Mouse (Mus musculus): ENCODE data around the gene B3gnt2. TPM values are rescaled to one million over a fixed set of nuclear protein-coding genes. Genes with fewer than 3 reads are reported as not detected.
"Not testable (repeated sequence)": the region's sequence is repeated elsewhere in the genome, so short reads cannot be mapped to it uniquely, and the experiment has no call there.

The B3gnt2 gene
- polyA plus RNA-seq, 1 experiment from 2014 or later, result 2.0 TPM

- Histone ChIP-seq H3K4me3 (ENCODE audit: low read depth, low read length) (no peak overlapping the region), H3K4me2 (ENCODE audit: low read depth) (no peak overlapping the region), H3K4me1 (ENCODE audit: control insufficient read depth, insufficient read depth, low read length) (no peaks in the 10 kb centered on the region), H3K27ac (ENCODE audit: low read depth, low read length) (no peak overlapping the region), H3K27me3 (ENCODE audit: control insufficient read depth, insufficient read depth, low read length) (no peaks in the 10 kb centered on the region), H3K9me3 (ENCODE audit: control insufficient read depth, low read length) (no peaks in the 10 kb centered on the region), H3K36me3 (ENCODE audit: control insufficient read depth, insufficient read depth, low read length) (no peaks in the 10 kb centered on the region), H3K9ac (ENCODE audit: low read length) (no peak overlapping the region)
- WGBS, result 98% methylated on average over 5 of the region's 5 CpGs
- DNase-seq (ENCODE audit: low spot score) (no peak), ATAC-seq (ENCODE audit: insufficient read depth, low FRiP score, low TSS enrichment) (no peak)
Measured at GRCm38 (mm10) chr11:22743561-22744269, 117.0 kb downstream of the B3gnt2 start.

DNA sequence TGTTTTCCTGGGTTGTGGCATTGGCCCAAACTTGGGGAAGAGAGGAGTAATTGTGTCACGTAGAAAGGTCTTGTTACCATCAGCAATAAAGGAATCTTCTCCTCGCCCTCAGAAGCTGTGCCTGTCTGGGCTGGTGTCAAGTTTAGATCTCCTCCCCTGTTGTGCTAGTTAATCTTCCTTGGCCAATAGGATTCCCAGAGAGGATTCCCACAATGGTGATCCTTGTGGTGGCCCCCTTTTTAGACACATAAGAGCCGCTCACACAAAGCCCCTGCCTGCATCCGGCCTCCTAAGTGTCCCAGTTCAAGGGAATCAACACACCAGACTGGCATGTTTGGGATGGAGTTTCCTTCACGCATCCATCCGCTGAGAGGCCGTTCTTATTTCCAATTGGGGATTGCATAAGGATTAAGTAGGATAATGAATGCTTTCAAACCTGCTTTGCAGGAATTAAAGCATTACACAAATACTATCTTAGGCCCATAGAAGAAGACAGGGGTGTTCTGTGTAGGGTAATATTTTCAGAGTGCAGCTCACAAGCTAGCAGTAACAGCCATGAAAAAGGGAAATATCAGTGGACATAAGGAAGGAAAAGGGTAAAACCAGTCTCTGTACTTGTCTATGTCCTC is 118.6 kb downstream of the B3gnt2 start:
- no peaks in the 10 kb centered on the region for H3K27me3 ChIP-seq (ENCODE audit: control insufficient read depth, insufficient read depth, low read length)
- no peak overlapping the region for H3K4me2 ChIP-seq (ENCODE audit: low read depth)
- ATAC-seq (ENCODE audit: insufficient read depth, low FRiP score, low TSS enrichment), result no peak
- H3K36me3 ChIP-seq (ENCODE audit: control insufficient read depth, insufficient read depth, low read length), result no peaks in the 10 kb centered on the region
- no peaks in the 10 kb centered on the region for H3K9me3 ChIP-seq (ENCODE audit: control insufficient read depth, low read length)
- H3K9ac ChIP-seq (ENCODE audit: low read length), result no peak overlapping the region
- DNase-seq (ENCODE audit: low spot score), result no peak
- no peaks in the 10 kb centered on the region for H3K4me1 ChIP-seq (ENCODE audit: control insufficient read depth, insufficient read depth, low read length)
- 48% methylated on average over 7 of the region's 7 CpGs for WGBS
- H3K27ac ChIP-seq (ENCODE audit: low read depth, low read length), result no peak overlapping the region
- H3K4me3 ChIP-seq (ENCODE audit: low read depth, low read length), result no peak overlapping the region

DNA sequence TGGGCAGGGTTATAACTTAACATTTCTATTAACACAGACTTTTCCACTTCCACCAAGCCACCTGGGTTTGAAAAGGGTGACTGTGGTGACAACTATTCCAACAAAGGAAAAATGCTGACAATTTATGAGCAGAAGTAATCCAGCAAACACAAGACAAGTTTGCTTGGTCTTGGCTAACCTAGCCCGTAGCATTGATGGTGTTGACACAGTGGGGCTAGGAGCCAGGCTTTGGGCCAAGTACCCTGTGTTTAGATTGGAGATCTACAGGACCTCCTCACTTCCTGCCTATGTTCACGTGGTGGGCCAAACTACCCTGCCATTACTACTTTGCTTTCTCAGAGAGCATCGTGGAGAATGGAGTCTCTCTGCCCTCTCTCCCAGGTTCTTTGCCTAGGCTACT is 119.3 kb downstream of the B3gnt2 start:
- ATAC-seq (ENCODE audit: insufficient read depth, low FRiP score, low TSS enrichment) (no peak), DNase-seq (ENCODE audit: low spot score) (no peak)
- H3K9ac ChIP-seq (ENCODE audit: low read length), result no peak overlapping the region
- no peaks in the 10 kb centered on the region for H3K36me3 ChIP-seq (ENCODE audit: control insufficient read depth, insufficient read depth, low read length)
- H3K27me3 ChIP-seq (ENCODE audit: control insufficient read depth, insufficient read depth, low read length), result no peaks in the 10 kb centered on the region
- H3K4me2 ChIP-seq (ENCODE audit: low read depth), result no peak overlapping the region
- no peaks in the 10 kb centered on the region for H3K4me1 ChIP-seq (ENCODE audit: control insufficient read depth, insufficient read depth, low read length)
- 82% methylated on average over 3 of the region's 3 CpGs for WGBS
- H3K27ac ChIP-seq (ENCODE audit: low read depth, low read length), result no peak overlapping the region
- no peak overlapping the region for H3K4me3 ChIP-seq (ENCODE audit: low read depth, low read length)
- no peaks in the 10 kb centered on the region for H3K9me3 ChIP-seq (ENCODE audit: control insufficient read depth, low read length)

- no peaks in the 10 kb centered on the region for H3K27me3 ChIP-seq (ENCODE audit: control insufficient read depth, insufficient read depth, low read length)
- no peaks in the 10 kb centered on the region for H3K4me1 ChIP-seq (ENCODE audit: control insufficient read depth, insufficient read depth, low read length)
- no peaks in the 10 kb centered on the region for H3K9me3 ChIP-seq (ENCODE audit: control insufficient read depth, low read length)
- H3K27ac ChIP-seq (ENCODE audit: low read depth, low read length), result no peak overlapping the region
- no peak for DNase-seq (ENCODE audit: low spot score)
- H3K36me3 ChIP-seq (ENCODE audit: control insufficient read depth, insufficient read depth, low read length), result no peaks in the 10 kb centered on the region
- H3K4me2 ChIP-seq (ENCODE audit: low read depth), result no peak overlapping the region
- no peak overlapping the region for H3K4me3 ChIP-seq (ENCODE audit: low read depth, low read length)
- H3K9ac ChIP-seq (ENCODE audit: low read length), result no peak overlapping the region
- 79% methylated on average over 5 of the region's 5 CpGs for WGBS
- no peak for ATAC-seq (ENCODE audit: insufficient read depth, low FRiP score, low TSS enrichment)
Measured at GRCm38 (mm10) chr11:22739497-22740288, 121.1 kb downstream of the B3gnt2 start.

GRCm38 (mm10) chr11:22736521-22737225 is 124.1 kb downstream of the B3gnt2 start:
- 84% methylated on average over 7 of the region's 7 CpGs for WGBS
- no peak overlapping the region for H3K4me2 ChIP-seq (ENCODE audit: low read depth)
- H3K27ac ChIP-seq (ENCODE audit: low read depth, low read length), result no peak overlapping the region
- no peaks in the 10 kb centered on the region for H3K36me3 ChIP-seq (ENCODE audit: control insufficient read depth, insufficient read depth, low read length)
- no peaks in the 10 kb centered on the region for H3K27me3 ChIP-seq (ENCODE audit: control insufficient read depth, insufficient read depth, low read length)
- H3K9me3 ChIP-seq (ENCODE audit: control insufficient read depth, low read length), result no peaks in the 10 kb centered on the region
- no peak overlapping the region for H3K4me3 ChIP-seq (ENCODE audit: low read depth, low read length)
- ATAC-seq (ENCODE audit: insufficient read depth, low FRiP score, low TSS enrichment) (no peak), DNase-seq (ENCODE audit: low spot score) (no peak)
- no peaks in the 10 kb centered on the region for H3K4me1 ChIP-seq (ENCODE audit: control insufficient read depth, insufficient read depth, low read length)
- H3K9ac ChIP-seq (ENCODE audit: low read length), result no peak overlapping the region

- 67% methylated on average over 5 of the region's 5 CpGs for WGBS
- not testable (repeated sequence) for H3K4me1 ChIP-seq (ENCODE audit: control insufficient read depth, insufficient read depth, low read length)
Measured at GRCm38 (mm10) chr11:22735128-22735527, 125.6 kb downstream of the B3gnt2 start.

GRCm38 (mm10) chr11:22733936-22734335 is 126.8 kb downstream of the B3gnt2 start:
- 91% methylated on average over 6 of the region's 6 CpGs for WGBS
- H3K9me3 ChIP-seq (ENCODE audit: control insufficient read depth, low read length), result no peaks in the 10 kb centered on the region
- no peak for DNase-seq (ENCODE audit: low spot score)
- ATAC-seq (ENCODE audit: insufficient read depth, low FRiP score, low TSS enrichment), result no peak
- no peaks in the 10 kb centered on the region for H3K36me3 ChIP-seq (ENCODE audit: control insufficient read depth, insufficient read depth, low read length)
- no peak overlapping the region for H3K4me2 ChIP-seq (ENCODE audit: low read depth)
- no peak overlapping the region for H3K4me3 ChIP-seq (ENCODE audit: low read depth, low read length)
- H3K4me1 ChIP-seq (ENCODE audit: control insufficient read depth, insufficient read depth, low read length), result no peaks in the 10 kb centered on the region
- H3K27ac ChIP-seq (ENCODE audit: low read depth, low read length), result no peak overlapping the region
- H3K9ac ChIP-seq (ENCODE audit: low read length), result no peak overlapping the region
- H3K27me3 ChIP-seq (ENCODE audit: control insufficient read depth, insufficient read depth, low read length), result no peaks in the 10 kb centered on the region

More at GRCm38 (mm10) chr11:22735128-22735527, 125.6 kb downstream of the B3gnt2 start:
- H3K27me3 ChIP-seq (ENCODE audit: control insufficient read depth, insufficient read depth, low read length); H3K36me3 ChIP-seq (ENCODE audit: control insufficient read depth, insufficient read depth, low read length); DNase-seq (ENCODE audit: low spot score); ATAC-seq (ENCODE audit: insufficient read depth, low FRiP score, low TSS enrichment); H3K4me2 ChIP-seq (ENCODE audit: low read depth); H3K9me3 ChIP-seq (ENCODE audit: control insufficient read depth, low read length); H3K9ac ChIP-seq (ENCODE audit: low read length); H3K27ac ChIP-seq (ENCODE audit: low read depth, low read length); H3K4me3 ChIP-seq (ENCODE audit: low read depth, low read length): not testable (repeated sequence)

DNA sequence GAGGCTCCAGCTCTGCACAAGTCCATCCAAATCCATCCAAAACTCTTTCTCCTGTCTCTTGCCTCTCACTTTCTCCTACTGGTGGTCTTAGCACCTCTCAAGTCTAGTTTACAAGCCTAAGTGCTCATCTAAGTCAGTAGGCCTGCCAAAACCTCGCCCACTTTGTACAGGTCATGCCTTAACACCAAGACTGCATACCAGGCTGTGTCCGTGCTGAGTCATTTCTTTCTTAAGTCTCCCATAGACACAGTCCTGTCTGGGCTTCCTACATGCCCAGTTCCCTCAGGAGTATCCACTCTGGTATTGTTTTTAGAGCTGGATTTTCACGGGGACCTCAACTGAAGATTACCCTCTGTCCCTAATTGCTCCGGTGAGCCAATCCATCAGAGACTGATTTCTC is 127.9 kb downstream of the B3gnt2 start:
- ATAC-seq (ENCODE audit: insufficient read depth, low FRiP score, low TSS enrichment) (no peak), DNase-seq (ENCODE audit: low spot score) (no peak)
- Histone ChIP-seq H3K36me3 (ENCODE audit: control insufficient read depth, insufficient read depth, low read length) (no peaks in the 10 kb centered on the region), H3K4me1 (ENCODE audit: control insufficient read depth, insufficient read depth, low read length) (no peaks in the 10 kb centered on the region), H3K9me3 (ENCODE audit: control insufficient read depth, low read length) (no peaks in the 10 kb centered on the region), H3K4me2 (ENCODE audit: low read depth) (no peak overlapping the region), H3K27ac (ENCODE audit: low read depth, low read length) (no peak overlapping the region), H3K9ac (ENCODE audit: low read length) (no peak overlapping the region), H3K27me3 (ENCODE audit: control insufficient read depth, insufficient read depth, low read length) (no peaks in the 10 kb centered on the region), H3K4me3 (ENCODE audit: low read depth, low read length) (no peak overlapping the region)
- WGBS, result 83% methylated on average over 4 of the region's 4 CpGs
